Mouse (Mus musculus) forebrain, embryonic 12.5 days (tissue): ENCODE measurements around the gene Ptprd. TPM values are rescaled to one million over a fixed set of nuclear protein-coding genes. Genes with fewer than 3 reads are reported as not detected.
A peak's percentile ranks its signal among the peaks of the same experiment; 100 is the strongest.

ENCODE experiments used
- ATAC-seq: fragments of 200-750 bp; cut with Nextera tagmentation; 2 replicates; pipeline ENCODE4 v1.8.0; 2017; ENCODE audit warnings: moderate TSS enrichment; ENCODE audit not compliant: low FRiP score
- H3K27ac ChIP-seq: fragments of 300-500 bp; sonication (generic); 2 replicates; pipeline ENCODE4 v1.5.1; 2016; ENCODE audit warnings: mild to moderate bottlenecking
- H3K27me3 ChIP-seq: fragments of 300-500 bp; sonication (generic); 2 replicates; pipeline ENCODE4 v1.6.1; 2016; ENCODE audit warnings: mild to moderate bottlenecking
- H3K36me3 ChIP-seq: fragments of 300-500 bp; sonication (generic); replicated peaks from 2 replicates; pipeline ENCODE4 v1.6.1; 2016; ENCODE audit warnings: mild to moderate bottlenecking
- H3K4me1 ChIP-seq: fragments of 300-500 bp; sonication (generic); 2 replicates; pipeline ENCODE4 v1.6.1; 2016
- H3K4me2 ChIP-seq: fragments of 300-500 bp; sonication (generic); 2 replicates; pipeline ENCODE4 v1.6.1; 2016; ENCODE audit warnings: mild to moderate bottlenecking, moderate library complexity
- H3K4me3 ChIP-seq: fragments of 300-500 bp; sonication (generic); replicated peaks from 2 replicates; pipeline ENCODE4 v1.5.1; 2016; ENCODE audit warnings: mild to moderate bottlenecking
- H3K9ac ChIP-seq: fragments of 300-500 bp; sonication (generic); 2 replicates; pipeline ENCODE4 v1.6.1; 2016; ENCODE audit warnings: mild to moderate bottlenecking
- H3K9me3 ChIP-seq: fragments of 300-500 bp; sonication (generic); 2 replicates; pipeline ENCODE4 v1.6.1; 2016
- whole genome bisulfite sequencing: fragments of 180-500 bp; shearing (Covaris S2); methylation state at CpG from one replicate; pipeline ENCODE4 v1.1.7; 2016; 5-methylcytosine and 5-hydroxymethylcytosine counted together
- polyA plus RNA-seq: library from polyadenylated mRNA; unstranded; fragments of >200 nt; fragmentation: Nextera tagmentation; extraction: Ambion mirVana; gene quantifications from 2 replicates; pipeline ENCODE4 v1.2.1, GENCODE M21; 2016

The Ptprd gene
- polyA plus RNA-seq, 1 experiment from 2014 or later: 52.0 TPM

GRCm38 (mm10) chr4:76798010-76799007 lies 1413.5 kb downstream of the Ptprd start:
- Histone ChIP-seq H3K27ac (no peak overlapping the region), H3K4me2 (no peak overlapping the region), H3K9me3 (no peaks in the 10 kb centered on the region), H3K4me1 (peaks cover 8% of the 10 kb centered on the region), H3K9ac (no peak overlapping the region), H3K36me3 (no peaks in the 10 kb centered on the region), H3K27me3 (no peaks in the 10 kb centered on the region), H3K4me3 (no peak overlapping the region)
- WGBS: 35% methylated on average over 9 of the region's 9 CpGs
- ATAC-seq: peak; percentile 65; the same call in 1 of the 2 replicates

GRCm38 (mm10) chr4:76785389-76785788 lies 1426.4 kb downstream of the Ptprd start:
- Histone ChIP-seq H3K27me3 (no peaks in the 10 kb centered on the region), H3K4me3 (no peak overlapping the region), H3K4me2 (no peak overlapping the region), H3K4me1 (no peaks in the 10 kb centered on the region), H3K36me3 (no peaks in the 10 kb centered on the region), H3K27ac (no peak overlapping the region), H3K9me3 (no peaks in the 10 kb centered on the region), H3K9ac (no peak overlapping the region)
- WGBS: 90% methylated on average over 2 of the region's 2 CpGs
- ATAC-seq: no peak

GRCm38 (mm10) chr4:76779558-76780124 lies 1432.1 kb downstream of the Ptprd start:
- Histone ChIP-seq H3K4me2 (no peak overlapping the region), H3K9ac (no peak overlapping the region), H3K36me3 (no peaks in the 10 kb centered on the region), H3K4me1 (no peaks in the 10 kb centered on the region), H3K27ac (no peak overlapping the region), H3K9me3 (no peaks in the 10 kb centered on the region), H3K4me3 (no peak overlapping the region), H3K27me3 (no peaks in the 10 kb centered on the region)
- no peak; the same call in 1 of the 2 replicates for ATAC-seq
- WGBS: 72% methylated on average over 4 of the region's 4 CpGs

DNA sequence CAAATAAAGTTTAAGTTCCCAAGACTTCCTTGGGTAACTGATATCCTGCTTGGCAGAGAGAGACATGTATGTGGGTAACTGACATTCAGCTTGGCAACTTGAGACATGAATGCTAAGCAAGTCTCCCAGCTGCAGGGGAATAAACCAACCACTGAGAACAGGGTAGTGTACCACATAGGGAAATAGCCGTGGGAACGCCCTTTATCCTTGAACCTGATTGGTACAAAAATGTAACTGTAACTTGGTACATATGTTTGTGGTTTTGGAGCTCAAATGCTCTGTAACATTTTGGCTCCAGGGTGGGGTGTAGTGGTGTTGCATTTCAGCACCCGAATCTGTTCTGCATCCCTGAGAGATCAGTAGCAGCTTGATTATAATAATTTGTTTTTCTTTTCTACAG lies 1444.8 kb downstream of the Ptprd start:
- Histone ChIP-seq H3K4me3 (no peak overlapping the region), H3K27ac (no peak overlapping the region), H3K36me3 (no peaks in the 10 kb centered on the region), H3K27me3 (no peaks in the 10 kb centered on the region), H3K4me1 (no peaks in the 10 kb centered on the region), H3K9me3 (no peaks in the 10 kb centered on the region), H3K4me2 (no peak overlapping the region), H3K9ac (no peak overlapping the region)
- 82% methylated on average over 3 of the region's 3 CpGs for WGBS
- no peak for ATAC-seq

GRCm38 (mm10) chr4:76766429-76766828 lies 1445.3 kb downstream of the Ptprd start:
- Histone ChIP-seq H3K4me1 (no peaks in the 10 kb centered on the region), H3K9me3 (no peaks in the 10 kb centered on the region), H3K27ac (no peak overlapping the region), H3K4me2 (no peak overlapping the region), H3K9ac (no peak overlapping the region), H3K4me3 (no peak overlapping the region), H3K27me3 (no peaks in the 10 kb centered on the region), H3K36me3 (no peaks in the 10 kb centered on the region)
- no peak for ATAC-seq
- WGBS: 82% methylated on average over 2 of the region's 2 CpGs

DNA sequence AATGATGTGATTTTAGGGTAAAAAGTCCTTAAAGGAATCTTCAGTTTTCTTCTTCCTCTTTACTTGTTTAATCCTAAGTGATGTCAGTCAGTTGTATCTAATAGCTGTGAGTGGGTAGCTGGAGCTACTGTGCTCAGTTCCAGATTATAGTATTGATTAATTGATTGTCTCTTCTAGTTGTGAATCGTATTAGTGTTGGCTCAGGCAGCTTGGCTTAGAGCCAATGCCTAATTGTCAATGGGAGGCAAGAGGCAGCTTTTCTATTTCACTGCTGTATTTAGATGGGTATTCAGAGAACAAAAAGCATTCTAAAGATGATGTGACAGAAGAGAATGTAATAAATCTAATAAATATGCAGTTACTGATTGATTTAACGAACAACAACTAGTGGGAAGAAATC lies 1461.1 kb downstream of the Ptprd start:
- peak; percentile 64; the same call in 1 of the 2 replicates for ATAC-seq
- no peak overlapping the region for H3K27ac ChIP-seq
- H3K4me2 ChIP-seq: no peak overlapping the region
- H3K9ac ChIP-seq: no peak overlapping the region
- H3K36me3 ChIP-seq: no peaks in the 10 kb centered on the region
- 50% methylated on average over 2 of the region's 2 CpGs for WGBS
- no peaks in the 10 kb centered on the region for H3K9me3 ChIP-seq
- no peaks in the 10 kb centered on the region for H3K4me1 ChIP-seq
- no peaks in the 10 kb centered on the region for H3K27me3 ChIP-seq
- H3K4me3 ChIP-seq: no peak overlapping the region

- H3K4me1 ChIP-seq: no peaks in the 10 kb centered on the region
- ATAC-seq: no peak
- H3K27me3 ChIP-seq: no peaks in the 10 kb centered on the region
- H3K9ac ChIP-seq: no peak overlapping the region
- H3K9me3 ChIP-seq: no peaks in the 10 kb centered on the region
- WGBS: 79% methylated on average over 1 of the region's 1 CpGs
- no peak overlapping the region for H3K4me3 ChIP-seq
- no peaks in the 10 kb centered on the region for H3K36me3 ChIP-seq
- H3K4me2 ChIP-seq: no peak overlapping the region
- no peak overlapping the region for H3K27ac ChIP-seq
Measured at GRCm38 (mm10) chr4:76735831-76736230, 1475.9 kb downstream of the Ptprd start.

DNA sequence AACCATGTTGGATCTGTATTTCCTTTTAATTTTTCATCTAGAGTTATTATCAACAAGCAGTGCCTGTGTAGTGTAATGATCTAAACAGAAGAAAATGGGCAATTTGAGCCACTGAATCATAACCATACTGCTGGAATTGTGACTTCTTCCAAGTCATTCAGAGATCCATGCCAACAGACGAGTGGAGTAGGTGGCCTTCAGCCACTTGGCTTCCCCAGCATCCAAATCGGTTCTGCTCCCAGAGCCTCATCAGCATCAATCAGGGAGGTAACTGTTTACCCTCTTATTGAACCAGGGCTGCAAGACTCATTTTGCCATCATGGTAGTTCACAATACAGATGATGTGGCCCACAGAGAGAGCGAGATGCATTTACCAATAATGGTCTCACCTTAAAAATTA lies 1536.0 kb downstream of the Ptprd start:
- Histone ChIP-seq H3K27me3 (no peaks in the 10 kb centered on the region), H3K9ac (no peak overlapping the region), H3K4me3 (no peak overlapping the region), H3K9me3 (no peaks in the 10 kb centered on the region), H3K4me1 (no peaks in the 10 kb centered on the region), H3K36me3 (no peaks in the 10 kb centered on the region), H3K27ac (no peak overlapping the region), H3K4me2 (no peak overlapping the region)
- ATAC-seq: no peak
- 86% methylated on average over 3 of the region's 3 CpGs for WGBS

- Histone ChIP-seq H3K27me3 (no peaks in the 10 kb centered on the region), H3K4me2 (no peak overlapping the region), H3K36me3 (no peaks in the 10 kb centered on the region), H3K27ac (no peak overlapping the region), H3K9ac (no peak overlapping the region), H3K4me1 (no peaks in the 10 kb centered on the region), H3K4me3 (no peak overlapping the region), H3K9me3 (no peaks in the 10 kb centered on the region)
- ATAC-seq: no peak
Measured at GRCm38 (mm10) chr4:76673224-76673623, 1538.5 kb downstream of the Ptprd start.

- Histone ChIP-seq H3K4me1 (no peaks in the 10 kb centered on the region), H3K27me3 (no peaks in the 10 kb centered on the region), H3K9me3 (no peaks in the 10 kb centered on the region), H3K36me3 (no peaks in the 10 kb centered on the region), H3K4me2 (no peak overlapping the region), H3K27ac (no peak overlapping the region), H3K9ac (no peak overlapping the region), H3K4me3 (no peak overlapping the region)
- ATAC-seq: peak; percentile 46; the same call in 1 of the 2 replicates
Measured at GRCm38 (mm10) chr4:76672653-76673052, 1539.1 kb downstream of the Ptprd start.

DNA sequence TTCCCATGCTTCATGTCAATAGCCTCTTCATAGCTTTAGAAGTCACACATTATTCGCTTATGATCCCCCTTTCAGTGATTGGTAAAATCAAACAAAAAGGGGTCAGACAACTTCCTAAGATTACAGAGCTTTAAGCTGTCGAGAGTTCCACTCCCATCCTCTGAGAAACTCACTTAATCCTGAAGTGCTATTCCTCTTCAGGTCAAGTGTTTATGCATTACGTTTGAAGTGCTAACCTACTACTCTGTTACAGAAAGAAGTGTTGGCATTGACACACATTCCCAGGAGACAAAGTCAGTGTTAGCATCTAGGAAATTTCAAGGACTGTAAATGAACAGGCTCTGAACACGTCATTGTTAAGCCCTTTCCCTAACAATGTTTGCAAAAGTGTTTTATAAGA lies 1550.0 kb downstream of the Ptprd start:
- no peaks in the 10 kb centered on the region for H3K27me3 ChIP-seq
- H3K9me3 ChIP-seq: no peaks in the 10 kb centered on the region
- no peak overlapping the region for H3K27ac ChIP-seq
- no peaks in the 10 kb centered on the region for H3K4me1 ChIP-seq
- no peak overlapping the region for H3K4me3 ChIP-seq
- H3K9ac ChIP-seq: no peak overlapping the region
- H3K4me2 ChIP-seq: no peak overlapping the region
- no peaks in the 10 kb centered on the region for H3K36me3 ChIP-seq
- ATAC-seq: no peak
- 55% methylated on average over 4 of the region's 4 CpGs for WGBS

DNA sequence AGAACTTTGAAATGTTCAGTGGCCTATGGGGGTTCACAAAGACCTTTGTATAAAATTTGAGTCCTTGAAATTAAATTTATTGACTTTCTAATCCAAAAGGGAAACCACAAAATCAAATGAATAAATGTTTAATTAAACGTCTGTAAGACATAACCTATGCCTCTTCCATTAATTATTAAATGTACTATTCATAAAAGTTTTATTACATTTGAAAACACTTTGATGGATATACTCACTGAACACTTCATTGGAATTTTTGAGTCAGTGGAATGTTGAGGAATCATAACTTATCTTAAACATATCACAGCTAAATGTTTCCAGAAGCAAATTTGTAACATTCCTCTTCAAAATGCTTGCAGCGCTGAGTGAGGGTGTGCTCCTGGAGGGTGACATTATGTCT lies 1551.6 kb downstream of the Ptprd start:
- Histone ChIP-seq H3K27me3 (no peaks in the 10 kb centered on the region), H3K4me2 (no peak overlapping the region), H3K9ac (no peak overlapping the region), H3K4me3 (no peak overlapping the region), H3K9me3 (no peaks in the 10 kb centered on the region), H3K4me1 (no peaks in the 10 kb centered on the region), H3K36me3 (no peaks in the 10 kb centered on the region), H3K27ac (no peak overlapping the region)
- WGBS: 87% methylated on average over 2 of the region's 2 CpGs
- no peak for ATAC-seq

DNA sequence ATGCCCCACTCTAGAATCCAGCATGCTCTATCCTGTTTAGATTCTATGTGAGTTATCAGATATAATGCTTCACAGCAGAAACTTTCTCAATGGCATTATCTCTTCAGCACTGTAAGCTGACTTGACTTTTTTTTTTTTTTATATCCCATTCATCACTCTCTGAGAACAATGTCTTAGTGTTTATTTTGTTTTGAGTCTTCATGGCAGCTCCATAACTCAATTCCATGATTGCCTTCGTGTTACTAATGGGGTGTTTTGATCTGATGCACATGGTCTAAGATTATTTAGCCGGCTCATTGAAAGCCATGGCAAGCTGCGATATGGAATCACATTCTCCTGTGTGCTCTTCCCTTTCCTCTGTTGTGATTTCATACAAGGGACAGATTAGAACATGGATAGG lies 1555.0 kb downstream of the Ptprd start:
- Histone ChIP-seq H3K36me3 (no peaks in the 10 kb centered on the region), H3K27ac (no peak overlapping the region), H3K9ac (no peak overlapping the region), H3K27me3 (no peaks in the 10 kb centered on the region), H3K4me3 (no peak overlapping the region), H3K4me1 (no peaks in the 10 kb centered on the region), H3K4me2 (no peak overlapping the region), H3K9me3 (no peaks in the 10 kb centered on the region)
- WGBS: 85% methylated on average over 3 of the region's 3 CpGs
- no peak for ATAC-seq
